Mouse (Mus musculus): ENCODE measurements at regions not wholly inside any gene's neighbourhood (a gene's known extent, or its start where the extent isn't known, plus 50 kb on each side); places are given as distances from the start of the nearest gene placed in this dataset.

GRCm38 (mm10) chr8:35289018-35289417 is 476.6 kb upstream of the Gm19410 start:
- TF ChIP-seq CTCF (IDR thresholded peaks at IDR 0.05 in 2 of 3, conservative IDR thresholded peaks at IDR 0.05 in 1 of 3; ENCODE audit: control insufficient read depth in 1 of 3, insufficient read depth in 1 of 3, low read depth in 2 of 3, low read length in 3 of 3, poor library complexity in 1 of 3, severe bottlenecking in 1 of 3) (no peak), EP300 (IDR thresholded peaks at IDR 0.05; ENCODE audit: low read depth in 1 of 2, low read length in 2 of 2) (no peak)
